Mouse (Mus musculus): ENCODE measurements around the gene Gpr132. TPM values are rescaled to one million over a fixed set of nuclear protein-coding genes. Genes with fewer than 3 reads are reported as not detected.

Gpr132 gene
- total and polyA plus RNA-seq, 3 experiments = 0.11 to 0.14 TPM; not detected in 1

DNA sequence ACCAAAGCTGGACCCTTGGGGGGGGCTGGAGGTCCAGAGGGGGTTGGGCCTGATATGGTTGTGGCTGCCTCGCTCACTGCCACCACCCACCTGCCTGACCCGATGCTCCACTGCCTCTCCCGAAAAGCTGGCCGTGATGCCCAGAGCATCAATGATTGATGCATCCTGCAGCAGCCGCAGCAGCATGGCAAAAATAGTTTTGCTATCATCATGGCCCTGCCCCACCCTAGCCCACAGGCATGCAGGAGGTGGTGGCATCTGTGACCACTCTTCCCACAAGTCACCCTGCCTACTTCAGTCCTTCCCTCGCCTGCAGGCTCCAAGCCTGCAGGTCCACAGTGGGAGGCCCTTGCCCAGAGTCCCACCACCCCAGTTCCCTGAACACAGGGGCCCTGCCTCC is 62.0 kb downstream of the Gpr132 start:
- ATAC-seq (ENCODE audit: extremely low read depth, insufficient number of reproducible peaks, low FRiP score, poor library complexity, severe bottlenecking) (no peak), DNase-seq (ENCODE audit: low spot score) (no peak)
- H3K4me3 ChIP-seq (ENCODE audit: low read depth, low read length) = no peak overlapping the region
- H3K27me3 ChIP-seq (ENCODE audit: insufficient read depth, low read length) = peaks cover 79% of the 10 kb centered on the region
- peaks cover 46% of the 10 kb centered on the region for H3K4me1 ChIP-seq (ENCODE audit: insufficient read depth, low read depth, low read length)
- H3K36me3 ChIP-seq (replicated peaks) = peaks cover 4% of the 10 kb centered on the region
- no peak for TF ChIP-seq CTCF (IDR thresholded peaks at IDR 0.05; ENCODE audit: low read depth, low read length)
- no peak for TF ChIP-seq GATA2 (IDR thresholded peaks at IDR 0.05; ENCODE audit: borderline replicate concordance, low read depth, low read length)
- no peak for TF ChIP-seq TAL1 (conservative IDR thresholded peaks at IDR 0.05; ENCODE audit: low read depth, low read length)
- TF ChIP-seq GATA1 (IDR thresholded peaks at IDR 0.05; ENCODE audit: borderline replicate concordance, low read length) = no peak
- H3K9me3 ChIP-seq (replicated peaks) = no peaks in the 10 kb centered on the region

DNA sequence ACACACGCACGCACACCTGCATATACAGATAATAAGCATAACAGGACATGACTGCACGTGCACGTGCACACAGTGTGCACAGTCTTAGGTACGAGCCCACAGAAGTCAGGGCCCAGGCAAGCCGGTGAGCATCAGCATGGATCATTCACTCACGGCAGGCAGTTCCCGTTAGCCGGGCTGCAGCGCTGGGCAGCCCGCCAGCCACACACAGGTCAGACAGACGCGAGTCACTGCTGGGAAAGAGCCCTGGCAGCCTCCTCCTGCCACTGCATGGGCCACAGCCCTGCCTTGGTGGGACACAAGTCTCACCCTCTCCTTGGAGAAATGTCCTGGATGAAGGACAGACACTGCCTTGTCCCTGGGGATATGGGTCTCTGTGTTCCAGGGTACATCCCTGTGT is 64.0 kb downstream of the Gpr132 start:
- no peak for TF ChIP-seq GATA2 (IDR thresholded peaks at IDR 0.05; ENCODE audit: borderline replicate concordance, low read depth, low read length)
- TF ChIP-seq GATA1 (IDR thresholded peaks at IDR 0.05; ENCODE audit: borderline replicate concordance, low read length) = no peak
- no peak for TF ChIP-seq TAL1 (conservative IDR thresholded peaks at IDR 0.05; ENCODE audit: low read depth, low read length)
- no peak for TF ChIP-seq CTCF (IDR thresholded peaks at IDR 0.05; ENCODE audit: low read depth, low read length)
- TF ChIP-seq POLR2AphosphoS5 (IDR thresholded peaks at IDR 0.05; ENCODE audit: insufficient replicate concordance, low read depth, low read length) = no peak
- no peak for DNase-seq (ENCODE audit: low spot score)
- no peaks in the 10 kb centered on the region for H3K36me3 ChIP-seq (replicated peaks)
- no peak overlapping the region for H3K4me3 ChIP-seq (ENCODE audit: low read depth, low read length)
- no peaks in the 10 kb centered on the region for H3K9me3 ChIP-seq (replicated peaks)
- peaks cover 30% of the 10 kb centered on the region for H3K4me1 ChIP-seq (ENCODE audit: insufficient read depth, low read depth, low read length)
- H3K27me3 ChIP-seq (ENCODE audit: insufficient read depth, low read length) = peaks cover 82% of the 10 kb centered on the region
- ATAC-seq (ENCODE audit: extremely low read depth, insufficient number of reproducible peaks, low FRiP score, poor library complexity, severe bottlenecking) = no peak

DNA sequence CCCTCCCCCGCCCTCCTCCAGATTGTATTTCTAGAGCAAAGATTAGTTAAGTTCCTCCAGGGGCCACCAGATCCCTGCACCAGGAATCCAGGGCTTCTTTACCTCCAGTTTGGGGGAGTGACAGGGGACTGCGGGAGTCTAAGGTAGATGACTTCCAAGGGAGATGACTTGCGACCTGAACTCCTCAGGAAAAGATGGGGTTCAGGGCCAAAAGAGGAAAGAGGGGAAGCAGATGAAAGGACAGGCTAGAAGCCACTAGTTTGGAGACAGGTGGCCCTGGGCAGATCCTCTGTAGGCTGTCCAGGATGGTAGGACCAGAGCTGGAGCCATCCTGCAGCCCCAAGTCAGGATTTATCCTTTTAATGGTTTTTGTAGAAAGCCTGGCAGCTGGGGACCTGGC is 65.1 kb downstream of the Gpr132 start:
- Histone ChIP-seq H3K4me1 (ENCODE audit: insufficient read depth, low read depth, low read length) (peaks cover 26% of the 10 kb centered on the region), H3K27me3 (ENCODE audit: insufficient read depth, low read length) (peaks cover 83% of the 10 kb centered on the region), H3K4me3 (ENCODE audit: low read depth, low read length) (no peak overlapping the region), H3K9me3 (replicated peaks) (no peaks in the 10 kb centered on the region), H3K36me3 (replicated peaks) (no peaks in the 10 kb centered on the region)
- DNase-seq (ENCODE audit: low spot score) (no peak), ATAC-seq (ENCODE audit: extremely low read depth, insufficient number of reproducible peaks, low FRiP score, poor library complexity, severe bottlenecking) (no peak)
- no peak for TF ChIP-seq GATA1 (IDR thresholded peaks at IDR 0.05; ENCODE audit: borderline replicate concordance, low read length)
- no peak for TF ChIP-seq CTCF (IDR thresholded peaks at IDR 0.05; ENCODE audit: low read depth, low read length)
- TF ChIP-seq GATA2 (IDR thresholded peaks at IDR 0.05; ENCODE audit: borderline replicate concordance, low read depth, low read length) = no peak
- no peak for TF ChIP-seq POLR2AphosphoS5 (IDR thresholded peaks at IDR 0.05; ENCODE audit: insufficient replicate concordance, low read depth, low read length)

DNA sequence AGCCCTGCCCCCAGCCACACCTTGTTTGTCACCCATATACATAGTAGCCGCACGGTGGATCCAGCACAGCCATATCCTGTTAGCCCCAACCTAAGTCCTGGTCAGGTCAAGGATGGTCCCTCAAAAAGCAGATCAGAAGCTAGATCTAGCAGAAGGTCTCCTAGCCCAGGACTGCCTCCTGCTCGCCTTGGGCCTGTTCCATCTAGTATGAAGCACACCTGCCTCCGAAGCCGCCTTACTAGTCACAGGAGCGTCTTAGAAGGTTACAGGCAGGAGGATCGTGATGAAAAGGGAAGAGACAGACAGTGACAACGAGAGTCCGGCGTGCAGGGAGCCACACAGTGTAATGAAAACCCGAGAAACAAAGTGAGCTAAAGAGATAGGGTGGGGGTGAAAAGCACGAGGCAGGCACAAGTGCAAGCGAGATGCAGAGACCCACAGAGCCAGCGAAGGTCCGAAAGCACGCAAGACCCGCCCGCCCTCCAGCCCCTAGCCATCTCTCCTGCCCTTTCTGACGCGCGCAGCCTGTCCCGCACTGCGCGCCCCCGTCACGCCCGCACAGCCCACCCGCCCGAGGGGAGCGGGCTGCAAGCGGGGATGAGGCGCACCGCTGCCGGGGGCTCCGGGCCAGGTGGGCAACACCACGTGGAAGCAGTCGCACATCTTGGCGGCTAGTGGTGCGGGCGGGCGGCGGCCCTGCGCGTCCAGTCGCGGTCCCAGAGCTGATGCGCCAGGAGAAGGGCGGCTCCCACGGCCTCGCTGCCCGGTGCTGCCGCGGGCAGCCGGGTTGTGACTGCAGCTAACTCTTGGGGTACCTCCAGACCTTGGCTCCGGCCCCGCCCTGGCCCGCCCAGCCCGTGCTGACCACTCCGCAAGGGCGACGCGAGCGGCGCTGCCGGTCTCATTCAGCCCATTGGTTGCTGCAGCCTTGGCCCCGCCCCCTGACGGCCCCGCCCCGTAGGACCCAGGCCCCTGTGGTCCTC is 65.9 kb downstream of the Gpr132 start, which contains the start of gene Ahnak2:
Ahnak2 (minus strand) TSS at position 794 of the 983 bp plus-strand sequence.
- Histone ChIP-seq H3K9me3 (replicated peaks) (no peaks in the 10 kb centered on the region), H3K4me1 (ENCODE audit: insufficient read depth, low read depth, low read length) (peaks cover 27% of the 10 kb centered on the region), H3K4me3 (ENCODE audit: low read depth, low read length) (no peak within 1 kb of the TSS; the same call in 1 of the 2 replicates), H3K27me3 (ENCODE audit: insufficient read depth, low read length) (peaks cover 81% of the 10 kb centered on the region), H3K36me3 (replicated peaks) (no peaks in the 10 kb centered on the region)
- TF ChIP-seq CTCF (IDR thresholded peaks at IDR 0.05; ENCODE audit: low read depth, low read length) = no peak
- TF ChIP-seq GATA1 (IDR thresholded peaks at IDR 0.05; ENCODE audit: borderline replicate concordance, low read length) = no peak
- TF ChIP-seq POLR2AphosphoS5 (IDR thresholded peaks at IDR 0.05; ENCODE audit: insufficient replicate concordance, low read depth, low read length) = no peak
- TF ChIP-seq TAL1 (conservative IDR thresholded peaks at IDR 0.05; ENCODE audit: low read depth, low read length) = no peak
- DNase-seq (ENCODE audit: low spot score) = no peak
- no peak for ATAC-seq (ENCODE audit: extremely low read depth, insufficient number of reproducible peaks, low FRiP score, poor library complexity, severe bottlenecking)

Other genes starting within 250 kb of the Gpr132 start
- not detected in 2 replicates for gene Adssl1, start 248.2 kb downstream of the Gpr132 start, total RNA-seq (2014; fragmentation: Nextera tagmentation)
- gene Adssl1, start 248.2 kb downstream of the Gpr132 start, total RNA-seq (2017) = 0.06 TPM in 1 of 2 replicates, not detected in the other
- gene Adssl1, start 248.2 kb downstream of the Gpr132 start, polyA plus RNA-seq (2012) = 0.05 TPM in 1 of 2 replicates, not detected in the other
- gene Siva1, start 223.5 kb downstream of the Gpr132 start, total RNA-seq (2014; fragmentation: Nextera tagmentation) = 60.7 and 75.5 TPM in 2 replicates
- 205 and 214 TPM in 2 replicates for gene Siva1, start 223.5 kb downstream of the Gpr132 start, total RNA-seq (2017)
- gene Siva1, start 223.5 kb downstream of the Gpr132 start, polyA plus RNA-seq (2012) = 94.5 and 98.9 TPM in 2 replicates
- gene Akt1, start 193.3 kb downstream of the Gpr132 start, total RNA-seq (2014; fragmentation: Nextera tagmentation) = 150 and 168 TPM in 2 replicates
- 121 and 131 TPM in 2 replicates for gene Akt1, start 193.3 kb downstream of the Gpr132 start, total RNA-seq (2017)
- gene Akt1, start 193.3 kb downstream of the Gpr132 start, polyA plus RNA-seq (2012) = 461 and 512 TPM in 2 replicates
- 0.98 TPM in 1 of 2 replicates, not detected in the other for gene Zbtb42, start 189.4 kb downstream of the Gpr132 start, total RNA-seq (2014; fragmentation: Nextera tagmentation)
- 0.17 and 0.33 TPM in 2 replicates for gene Zbtb42, start 189.4 kb downstream of the Gpr132 start, total RNA-seq (2017)
- 0.53 and 0.80 TPM in 2 replicates for gene Zbtb42, start 189.4 kb downstream of the Gpr132 start, polyA plus RNA-seq (2012)
- not detected in 2 replicates for gene Cep170b, start 147.8 kb downstream of the Gpr132 start, total RNA-seq (2014; fragmentation: Nextera tagmentation)
- gene Cep170b, start 147.8 kb downstream of the Gpr132 start, total RNA-seq (2017) = 0.29 and 0.87 TPM in 2 replicates
- not detected in 2 replicates for gene Cep170b, start 147.8 kb downstream of the Gpr132 start, polyA plus RNA-seq (2012)
- gene Pld4, start 107.6 kb downstream of the Gpr132 start, total RNA-seq (2014; fragmentation: Nextera tagmentation) = 3.4 TPM in 1 of 2 replicates, not detected in the other
- gene Pld4, start 107.6 kb downstream of the Gpr132 start, total RNA-seq (2017) = 0.58 and 1.0 TPM in 2 replicates
- 0.54 and 0.89 TPM in 2 replicates for gene Pld4, start 107.6 kb downstream of the Gpr132 start, polyA plus RNA-seq (2012)
- not detected in 2 replicates for gene Ahnak2, start 65.6 kb downstream of the Gpr132 start, total RNA-seq (2014; fragmentation: Nextera tagmentation)
- gene Ahnak2, start 65.6 kb downstream of the Gpr132 start, total RNA-seq (2017) = 0.17 and 0.22 TPM in 2 replicates
- 0.02 TPM in 2 replicates for gene Ahnak2, start 65.6 kb downstream of the Gpr132 start, polyA plus RNA-seq (2012)
- gene Clba1, start 59.3 kb downstream of the Gpr132 start, total RNA-seq (2014; fragmentation: Nextera tagmentation) = 0.49 and 0.83 TPM in 2 replicates
- 1.5 and 2.8 TPM in 2 replicates for gene Clba1, start 59.3 kb downstream of the Gpr132 start, total RNA-seq (2017)
- gene Clba1, start 59.3 kb downstream of the Gpr132 start, polyA plus RNA-seq (2012) = 5.3 and 7.5 TPM in 2 replicates
- 131 and 140 TPM in 2 replicates for gene Cdca4, start 38.8 kb downstream of the Gpr132 start, total RNA-seq (2014; fragmentation: Nextera tagmentation)
- gene Cdca4, start 38.8 kb downstream of the Gpr132 start, total RNA-seq (2017) = 120 and 124 TPM in 2 replicates
- gene Cdca4, start 38.8 kb downstream of the Gpr132 start, polyA plus RNA-seq (2012) = 51.2 and 56.8 TPM in 2 replicates
- 1.8 and 3.5 TPM in 2 replicates for gene Jag2, start 61.5 kb upstream of the Gpr132 start, total RNA-seq (2014; fragmentation: Nextera tagmentation)
- gene Jag2, start 61.5 kb upstream of the Gpr132 start, total RNA-seq (2017) = 0.44 and 1.4 TPM in 2 replicates
- gene Jag2, start 61.5 kb upstream of the Gpr132 start, polyA plus RNA-seq (2012) = 0.60 and 0.62 TPM in 2 replicates
- gene Nudt14, start 73.9 kb upstream of the Gpr132 start, total RNA-seq (2014; fragmentation: Nextera tagmentation) = 6.2 and 9.2 TPM in 2 replicates
- 22.2 and 28.1 TPM in 2 replicates for gene Nudt14, start 73.9 kb upstream of the Gpr132 start, total RNA-seq (2017)
- gene Nudt14, start 73.9 kb upstream of the Gpr132 start, polyA plus RNA-seq (2012) = 13.3 and 13.7 TPM in 2 replicates
- gene Btbd6, start 108.3 kb upstream of the Gpr132 start, total RNA-seq (2014; fragmentation: Nextera tagmentation) = 9.0 and 15.9 TPM in 2 replicates
- 10.2 and 11.1 TPM in 2 replicates for gene Btbd6, start 108.3 kb upstream of the Gpr132 start, total RNA-seq (2017)
- 68.3 and 101 TPM in 2 replicates for gene Btbd6, start 108.3 kb upstream of the Gpr132 start, polyA plus RNA-seq (2012)
- gene Brf1, start 132.5 kb upstream of the Gpr132 start, total RNA-seq (2014; fragmentation: Nextera tagmentation) = 63.4 and 95.9 TPM in 2 replicates
- 76.4 and 77.1 TPM in 2 replicates for gene Brf1, start 132.5 kb upstream of the Gpr132 start, total RNA-seq (2017)
- gene Brf1, start 132.5 kb upstream of the Gpr132 start, polyA plus RNA-seq (2012) = 44.0 and 46.8 TPM in 2 replicates
- gene Pacs2, start 146.3 kb upstream of the Gpr132 start, total RNA-seq (2014; fragmentation: Nextera tagmentation) = 45.0 and 47.0 TPM in 2 replicates
- 17.0 and 18.3 TPM in 2 replicates for gene Pacs2, start 146.3 kb upstream of the Gpr132 start, total RNA-seq (2017)
- gene Pacs2, start 146.3 kb upstream of the Gpr132 start, polyA plus RNA-seq (2012) = 19.9 and 21.1 TPM in 2 replicates
- gene Tex22, start 206.3 kb upstream of the Gpr132 start, total RNA-seq (2014; fragmentation: Nextera tagmentation) = not detected in 2 replicates
- 0.17 and 0.38 TPM in 2 replicates for gene Tex22, start 206.3 kb upstream of the Gpr132 start, total RNA-seq (2017)
- not detected in 2 replicates for gene Tex22, start 206.3 kb upstream of the Gpr132 start, polyA plus RNA-seq (2012)
- gene Mta1, start 230.1 kb upstream of the Gpr132 start, total RNA-seq (2014; fragmentation: Nextera tagmentation) = 269 and 277 TPM in 2 replicates
- gene Mta1, start 230.1 kb upstream of the Gpr132 start, total RNA-seq (2017) = 38.3 and 48.5 TPM in 2 replicates
- gene Mta1, start 230.1 kb upstream of the Gpr132 start, polyA plus RNA-seq (2012) = 489 and 507 TPM in 2 replicates